Mouse (Mus musculus) myocyte (in vitro differentiated cells): Measurements from ENCODE around the gene Tekt2.

Experiments
- CEBPB ChIP-seq: IDR thresholded peaks from 2 replicates; pipeline ENCODE4 v1.6.1; 2011; ENCODE audit warnings: mild to moderate bottlenecking, moderate library complexity; ENCODE audit not compliant: poor library complexity, insufficient read depth, severe bottlenecking
- E2F4 ChIP-seq: IDR thresholded peaks from one replicate; pipeline ENCODE4 v1.6.1; 2011; ENCODE audit warnings: mild to moderate bottlenecking, control low read depth, moderate library complexity; ENCODE audit not compliant: insufficient read depth
- MAX ChIP-seq: IDR thresholded peaks from one replicate; pipeline ENCODE4 v1.6.1; 2011; ENCODE audit warnings: low read depth, mild to moderate bottlenecking, control low read depth
- MYOD1 ChIP-seq, 3 experiments: IDR thresholded peaks; one replicate each; pipeline ENCODE4 v1.6.1; 2011; ENCODE audit warnings: control low read depth in 2 of 3, low read depth in 2 of 3, mild to moderate bottlenecking in 2 of 3, moderate library complexity in 1 of 3; ENCODE audit not compliant: insufficient read length in 2 of 3, control insufficient read depth in 1 of 3
- POLR2A ChIP-seq: IDR thresholded peaks from one replicate; pipeline ENCODE4 v1.6.1; 2011; ENCODE audit warnings: low read depth, mild to moderate bottlenecking, control low read depth, moderate library complexity; ENCODE audit not compliant: insufficient read length
- POLR2AphosphoS2 ChIP-seq: IDR thresholded peaks from one replicate; pipeline ENCODE4 v1.6.1; 2011; ENCODE audit warnings: low read depth, control low read depth; ENCODE audit not compliant: insufficient read length
- REST ChIP-seq: IDR thresholded peaks from one replicate; pipeline ENCODE4 v1.6.1; 2011; ENCODE audit warnings: mild to moderate bottlenecking, control low read depth, moderate library complexity; ENCODE audit not compliant: insufficient read depth, insufficient read length
- SRF ChIP-seq: IDR thresholded peaks from one replicate; pipeline ENCODE4 v1.6.1; 2011; ENCODE audit warnings: low read depth; ENCODE audit not compliant: control insufficient read depth, insufficient read length
- TCF12 ChIP-seq: IDR thresholded peaks from one replicate; pipeline ENCODE4 v1.6.1; 2011; ENCODE audit warnings: mild to moderate bottlenecking, control low read depth; ENCODE audit not compliant: poor library complexity, insufficient read depth, severe bottlenecking
- TCF3 ChIP-seq: IDR thresholded peaks from one replicate; pipeline ENCODE4 v1.6.1; 2011; ENCODE audit warnings: low read depth, control low read depth; ENCODE audit not compliant: insufficient read length
- USF1 ChIP-seq: IDR thresholded peaks from one replicate; pipeline ENCODE4 v1.6.1; 2011; ENCODE audit warnings: low read depth, mild to moderate bottlenecking, control low read depth, moderate library complexity

DNA sequence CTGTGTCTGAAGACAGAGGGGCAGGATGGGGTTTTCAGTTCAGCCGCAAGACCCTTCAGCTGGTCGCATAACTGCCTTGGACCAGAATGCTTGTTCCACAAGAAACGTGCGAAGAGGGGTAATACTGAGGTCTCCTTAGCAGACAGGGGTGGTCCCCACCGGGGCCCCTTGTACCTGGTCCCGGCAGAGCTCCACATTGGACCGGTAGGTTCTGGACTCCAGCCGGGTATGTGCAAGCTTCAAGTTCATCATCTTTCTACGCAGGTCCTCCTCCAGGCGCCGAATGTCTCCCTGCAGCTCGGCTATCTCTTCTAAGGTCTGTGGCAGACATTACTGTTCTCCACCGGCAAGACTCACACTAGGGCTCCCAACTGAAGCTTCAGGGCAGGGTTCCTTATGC, 2.8 kb downstream of the Tekt2 start:
- TF ChIP-seq POLR2A (no peak), TCF12 (no peak), MAX (no peak), SRF (no peak), POLR2AphosphoS2 (no peak), MYOD1 (IDR thresholded peaks at IDR 0.05; ENCODE audit: control insufficient read depth in 1 of 3, insufficient read length in 2 of 3, low read depth in 2 of 3) (no peak), TCF3 (no peak), USF1 (no peak), E2F4 (no peak), REST (no peak), CEBPB (no peak)
